Mouse (Mus musculus): ENCODE data around the gene Rfx2.

- TF ChIP-seq CTCF (IDR thresholded peaks at IDR 0.05; ENCODE audit: low read depth) (no peak), EP300 (IDR thresholded peaks at IDR 0.05; ENCODE audit: low read depth) (no peak)
Observed at GRCm38 (mm10) chr17:56832918-56833317, 2.1 kb upstream of the Rfx2 start.
